Mouse (Mus musculus): ENCODE data around the gene Stag2.

Gene Stag2

GRCm38 (mm10) chrX:42250342-42250741 is 101.2 kb downstream of the Stag2 start:
- DNase-seq = no peak

GRCm38 (mm10) chrX:42272713-42273112 is 123.6 kb downstream of the Stag2 start:
- no peak for DNase-seq

- no peak for DNase-seq
Observed at GRCm38 (mm10) chrX:42290215-42290614, 141.1 kb downstream of the Stag2 start.

- no peak for DNase-seq
Observed at GRCm38 (mm10) chrX:42315231-42315630, 166.1 kb downstream of the Stag2 start.

GRCm38 (mm10) chrX:42320424-42320823 is 171.3 kb downstream of the Stag2 start:
- no peak for DNase-seq

GRCm38 (mm10) chrX:42321200-42321773 is 172.2 kb downstream of the Stag2 start:
- DNase-seq = no peak

GRCm38 (mm10) chrX:42324848-42325247 is 175.7 kb downstream of the Stag2 start:
- DNase-seq = no peak

All from cerebellum, adult 9-11 months (tissue).